Mouse (Mus musculus) liver, adult 2 months (tissue): ENCODE data around the gene Zfp652.
A peak's percentile ranks its signal among the peaks of the same experiment; 100 is the strongest.

Experiments
- CTCF ChIP-seq: fragments of 200-500 bp; IDR thresholded peaks from 2 replicates; pipeline ENCODE4 v1.5.1; 2011; ENCODE audit warnings: low read depth, low read length, control low read depth
- POLR2A ChIP-seq: fragments of 200-500 bp; IDR thresholded peaks from 2 replicates; pipeline ENCODE4 v1.6.1; 2011; ENCODE audit warnings: low read length, control low read depth; ENCODE audit not compliant: insufficient read depth; ENCODE audit errors: extremely low read depth

DNA sequence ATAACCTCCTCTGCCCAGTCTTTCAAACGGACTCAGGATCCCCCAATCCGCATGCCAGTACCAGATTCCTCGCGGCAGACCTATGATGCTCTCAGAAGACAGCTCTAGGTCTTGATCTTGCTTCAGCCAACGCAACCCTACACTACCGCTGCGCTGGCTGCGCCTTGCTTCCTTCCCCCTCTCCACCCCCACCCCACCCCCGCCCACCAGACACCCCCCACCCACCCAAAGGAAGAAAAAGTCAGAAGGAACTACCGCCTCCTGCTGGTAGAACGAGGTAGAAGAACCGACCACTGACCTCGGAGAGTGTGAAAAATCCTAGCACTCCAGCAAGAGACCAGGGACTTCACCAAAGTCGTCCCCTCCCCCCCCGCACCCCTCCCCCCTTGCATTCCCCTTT, 119.2 kb downstream of the Zfp652 start:
- TF ChIP-seq CTCF (peak; percentile 8; the same call in 1 of the 2 replicates), POLR2A (no peak)
